Mouse (Mus musculus) liver, postnatal 0 days (tissue): ENCODE data around the gene Gvin1.

Source experiments
- CTCF ChIP-seq: sonication (generic); IDR thresholded peaks from 2 replicates; pipeline ENCODE4 v1.5.1; 2016; ENCODE audit warnings: antibody characterized with exemption, low read depth
- EP300 ChIP-seq: IDR thresholded peaks from 2 replicates; pipeline ENCODE4 v1.6.1; 2016; ENCODE audit warnings: antibody characterized with exemption, low read depth, mild to moderate bottlenecking

- no peak for TF ChIP-seq CTCF
- TF ChIP-seq EP300, result no peak
Measured at GRCm38 (mm10) chr7:106237192-106237465, 22.0 kb upstream of the Gvin1 start.
